Mouse (Mus musculus) hindbrain, embryonic 14.5 days (tissue): Measurements from ENCODE around the gene Pdilt. TPM values are rescaled to one million over a fixed set of nuclear protein-coding genes. Genes with fewer than 3 reads are reported as not detected.

Experiments used
- ATAC-seq: fragments of 200-750 bp; cut with Nextera tagmentation; 2 replicates; pipeline ENCODE4 v1.8.0; 2017; ENCODE audit warnings: moderate number of reproducible peaks, mild to moderate bottlenecking, moderate TSS enrichment, moderate library complexity; ENCODE audit not compliant: low FRiP score
- DNase-seq: peaks from one replicate; pipeline ENCODE4 v3.0.0-alpha.2; 2015; ENCODE audit warnings: low spot score
- H3K27ac ChIP-seq: fragments of 300-500 bp; sonication (generic); 2 replicates; pipeline ENCODE4 v1.5.1; 2014; ENCODE audit warnings: mild to moderate bottlenecking, moderate library complexity
- H3K27me3 ChIP-seq: fragments of 300-500 bp; sonication (generic); 2 replicates; pipeline ENCODE4 v1.6.1; 2014; ENCODE audit warnings: mild to moderate bottlenecking, low read length, mixed read lengths; ENCODE audit not compliant: control insufficient read depth, insufficient read depth
- H3K36me3 ChIP-seq: fragments of 300-500 bp; sonication (generic); replicated peaks from 2 replicates; pipeline ENCODE4 v1.6.1; 2014; ENCODE audit not compliant: control insufficient read depth, insufficient read depth
- H3K4me1 ChIP-seq: fragments of 300-500 bp; sonication (generic); replicated peaks from 2 replicates; pipeline ENCODE4 v1.6.1; 2014; ENCODE audit warnings: antibody characterized with exemption, low read length, mixed read lengths; ENCODE audit not compliant: control insufficient read depth, insufficient read depth
- H3K4me2 ChIP-seq: fragments of 300-500 bp; sonication (generic); replicated peaks from 2 replicates; pipeline ENCODE4 v1.6.1; 2014; ENCODE audit warnings: mild to moderate bottlenecking, moderate library complexity
- H3K4me3 ChIP-seq: fragments of 300-500 bp; sonication (generic); replicated peaks from 2 replicates; pipeline ENCODE4 v1.5.1; 2014; ENCODE audit warnings: mild to moderate bottlenecking, low read length
- H3K9ac ChIP-seq: fragments of 300-500 bp; sonication (generic); 2 replicates; pipeline ENCODE4 v1.6.1; 2014
- H3K9me3 ChIP-seq: fragments of 300-500 bp; sonication (generic); 2 replicates; pipeline ENCODE4 v1.6.1; 2016; ENCODE audit warnings: low read length; ENCODE audit not compliant: control insufficient read depth
- WGBS: fragments of 180-500 bp; shearing (Covaris S2); extraction: QIAGEN DNeasy Blood & Tissue Kit; methylation state at CpG from one replicate; pipeline ENCODE4 v1.1.7; 2014; 5-methylcytosine and 5-hydroxymethylcytosine counted together
- polyA plus RNA-seq: library from polyadenylated mRNA; unstranded; fragments of >200 nt; fragmentation: Nextera tagmentation; extraction: Ambion mirVana; gene quantifications from 2 replicates; pipeline ENCODE4 v1.2.1, GENCODE M21; 2014

Gene Pdilt
- polyA plus RNA-seq, 1 experiment from 2014 or later = 0.39 TPM

- Histone ChIP-seq H3K4me2 (no peak overlapping the region), H3K9ac (no peak overlapping the region), H3K27me3 (no peaks in the 10 kb centered on the region), H3K9me3 (no peaks in the 10 kb centered on the region), H3K4me3 (no peak overlapping the region), H3K4me1 (no peaks in the 10 kb centered on the region), H3K27ac (no peak overlapping the region), H3K36me3 (no peaks in the 10 kb centered on the region)
- DNase-seq = no peak
- no peak for ATAC-seq
- WGBS = 83% methylated on average over 33 of the region's 33 CpGs
These were observed 46.5 kb downstream of the Pdilt start for GRCm38 (mm10) chr7:119476500-119477389.

- 92% methylated on average over 6 of the region's 6 CpGs for WGBS
- no peak within 1 kb of the TSS for H3K4me3 ChIP-seq
- DNase-seq (no peak), ATAC-seq (no peak)
- no peak within 1 kb of the TSS for H3K4me2 ChIP-seq
- no peaks in the 10 kb centered on the region for H3K4me1 ChIP-seq
- H3K9ac ChIP-seq = no peak within 1 kb of the TSS
- no peaks in the 10 kb centered on the region for H3K27me3 ChIP-seq
- no peaks in the 10 kb centered on the region for H3K36me3 ChIP-seq
- no peak within 1 kb of the TSS for H3K27ac ChIP-seq
- no peaks in the 10 kb centered on the region for H3K9me3 ChIP-seq
These were observed 64.1 kb downstream of the Pdilt start, which contains the start of gene Gp2 for GRCm38 (mm10) chr7:119459185-119459584. Gene Gp2, minus strand, starts transcription at chr7:119459285.

GRCm38 (mm10) chr7:119454192-119454591 lies 69.1 kb downstream of the Pdilt start:
- Histone ChIP-seq H3K36me3 (no peaks in the 10 kb centered on the region), H3K4me3 (no peak overlapping the region), H3K27ac (no peak overlapping the region), H3K4me1 (no peaks in the 10 kb centered on the region), H3K9me3 (no peaks in the 10 kb centered on the region), H3K4me2 (no peak overlapping the region), H3K9ac (no peak overlapping the region), H3K27me3 (no peaks in the 10 kb centered on the region)
- 90% methylated on average over 7 of the region's 7 CpGs for WGBS
- ATAC-seq (no peak), DNase-seq (no peak)

- no peak overlapping the region for H3K9ac ChIP-seq
- ATAC-seq (no peak), DNase-seq (peak; percentile 63)
- H3K36me3 ChIP-seq = no peaks in the 10 kb centered on the region
- H3K27me3 ChIP-seq = no peaks in the 10 kb centered on the region
- no peak overlapping the region for H3K4me2 ChIP-seq
- H3K27ac ChIP-seq = no peak overlapping the region
- no peak overlapping the region for H3K4me3 ChIP-seq
- WGBS = 66% methylated on average over 4 of the region's 4 CpGs
- no peaks in the 10 kb centered on the region for H3K4me1 ChIP-seq
- no peaks in the 10 kb centered on the region for H3K9me3 ChIP-seq
These were observed 79.4 kb downstream of the Pdilt start for GRCm38 (mm10) chr7:119443849-119444248.

- Histone ChIP-seq H3K4me2 (no peak overlapping the region), H3K9ac (no peak overlapping the region), H3K4me1 (no peaks in the 10 kb centered on the region), H3K27ac (no peak overlapping the region), H3K36me3 (no peaks in the 10 kb centered on the region), H3K27me3 (no peaks in the 10 kb centered on the region), H3K4me3 (no peak overlapping the region), H3K9me3 (no peaks in the 10 kb centered on the region)
- no peak for DNase-seq
- WGBS = 91% methylated on average over 1 of the region's 1 CpGs
- ATAC-seq = no peak
These were observed 81.4 kb downstream of the Pdilt start for GRCm38 (mm10) chr7:119441938-119442337.

Other genes with a start within 250 kb of the Pdilt start
- not detected in 2 replicates for gene Gp2, start 64.2 kb downstream of the Pdilt start, polyA plus RNA-seq
- gene Umod, start 44.2 kb downstream of the Pdilt start, polyA plus RNA-seq = not detected in 2 replicates
- gene Acsm5, start 4.0 kb downstream of the Pdilt start, polyA plus RNA-seq = not detected in 2 replicates
- not detected in 2 replicates for gene Acsm2, start 30.9 kb upstream of the Pdilt start, polyA plus RNA-seq
- not detected in 2 replicates for gene Acsm1, start 83.5 kb upstream of the Pdilt start, polyA plus RNA-seq
- not detected in 2 replicates for gene Acsm4, start 166.5 kb upstream of the Pdilt start, polyA plus RNA-seq
- gene Thumpd1, start 197.3 kb upstream of the Pdilt start, polyA plus RNA-seq = 76.7 and 87.9 TPM in 2 replicates
- gene Acsm3, start 237.4 kb upstream of the Pdilt start, polyA plus RNA-seq = 0.18 TPM in 1 of 2 replicates, not detected in the other